Mouse (Mus musculus) subcutaneous adipose tissue, adult 2 months (tissue): ENCODE results near the gene 4930402K13Rik. TPM values are rescaled to one million over a fixed set of nuclear protein-coding genes. Genes with fewer than 3 reads are reported as not detected.

ENCODE experiments used
- polyA plus RNA-seq: library from polyadenylated mRNA; depleted of rRNA; stranded (reverse); fragments of >200 nt; gene quantifications from 2 replicates; pipeline ENCODE4 v1.2.3, GENCODE M21; 2012; ENCODE audit warnings: low replicate concordance; rRNA removed

Gene 4930402K13Rik
- not detected in 2 replicates for polyA plus RNA-seq

GRCm38 (mm10) chrX:9104262-9104661 is at the start of gene 4930402K13Rik:
4930402K13Rik (plus strand) TSS chrX:9104562.

GRCm38 (mm10) chrX:9062715-9063114 is 41.6 kb upstream of the 4930402K13Rik start, which contains the start of gene Fthl17f:
Fthl17f (plus strand) TSS chrX:9063015.

Other genes starting within 250 kb of the 4930402K13Rik start
- gene Gm5751, start 230.3 kb upstream of the 4930402K13Rik start, polyA plus RNA-seq: not detected in 2 replicates
- gene B630019K06Rik, start 212.2 kb upstream of the 4930402K13Rik start, polyA plus RNA-seq: 0.60 and 2.9 TPM in 2 replicates
- gene Fthl17b, start 141.6 kb upstream of the 4930402K13Rik start, polyA plus RNA-seq: not detected in 2 replicates
- gene Fthl17c, start 128.0 kb upstream of the 4930402K13Rik start, polyA plus RNA-seq: not detected in 2 replicates
- gene Fthl17d, start 117.8 kb upstream of the 4930402K13Rik start, polyA plus RNA-seq: not detected in 2 replicates
- not detected in 2 replicates for gene Fthl17e, start 71.1 kb upstream of the 4930402K13Rik start, polyA plus RNA-seq
- not detected in 2 replicates for gene Fthl17f, start 41.5 kb upstream of the 4930402K13Rik start, polyA plus RNA-seq
- gene Lancl3, start 95.3 kb downstream of the 4930402K13Rik start, polyA plus RNA-seq: 0.24 and 0.44 TPM in 2 replicates
- not detected in 2 replicates for gene Gm14862, start 152.3 kb downstream of the 4930402K13Rik start, polyA plus RNA-seq
- 0.29 and 2.2 TPM in 2 replicates for gene Xk, start 168.2 kb downstream of the 4930402K13Rik start, polyA plus RNA-seq
- gene H2al1m, start 179.2 kb downstream of the 4930402K13Rik start, polyA plus RNA-seq: not detected in 2 replicates
- gene H2al1k, start 246.1 kb downstream of the 4930402K13Rik start, polyA plus RNA-seq: not detected in 2 replicates